Mouse (Mus musculus) forebrain, postnatal 0 days (tissue): ENCODE measurements around the gene Adamtsl4. TPM values are rescaled to one million over a fixed set of nuclear protein-coding genes. Genes with fewer than 3 reads are reported as not detected.

ENCODE experiments used
- ATAC-seq: fragments of 200-750 bp; cut with Nextera tagmentation; 2 replicates; pipeline ENCODE4 v1.8.0; 2017; ENCODE audit warnings: mild to moderate bottlenecking, moderate library complexity
- DNase-seq: peaks from one replicate; pipeline ENCODE4 v3.0.0-alpha.2; 2015
- H3K27ac ChIP-seq: fragments of 300-500 bp; sonication (generic); 2 replicates; pipeline ENCODE4 v1.5.1; 2014; ENCODE audit warnings: low read depth, mild to moderate bottlenecking, antibody characterized with exemption, low read length, moderate library complexity, mixed read lengths
- H3K27me3 ChIP-seq: fragments of 300-500 bp; sonication (generic); 2 replicates; pipeline ENCODE4 v1.6.1; 2014; ENCODE audit warnings: mild to moderate bottlenecking, low read length, mixed read lengths; ENCODE audit not compliant: insufficient read depth
- H3K36me3 ChIP-seq: fragments of 300-500 bp; sonication (generic); 2 replicates; pipeline ENCODE4 v1.6.1; 2014; ENCODE audit warnings: mild to moderate bottlenecking, moderate library complexity; ENCODE audit not compliant: insufficient read depth
- H3K4me1 ChIP-seq: fragments of 300-500 bp; sonication (generic); 2 replicates; pipeline ENCODE4 v1.6.1; 2014; ENCODE audit warnings: antibody characterized with exemption; ENCODE audit not compliant: insufficient read depth
- H3K4me2 ChIP-seq: fragments of 300-500 bp; sonication (generic); 2 replicates; pipeline ENCODE4 v1.6.1; 2014; ENCODE audit warnings: low read depth, mild to moderate bottlenecking, moderate library complexity
- H3K4me3 ChIP-seq: fragments of 300-500 bp; sonication (generic); 2 replicates; pipeline ENCODE4 v1.5.1; 2014; ENCODE audit warnings: low read depth, low read length, mixed read lengths
- H3K9ac ChIP-seq: fragments of 300-500 bp; sonication (generic); 2 replicates; pipeline ENCODE4 v1.6.1; 2014; ENCODE audit warnings: mild to moderate bottlenecking
- H3K9me3 ChIP-seq: fragments of 300-500 bp; sonication (generic); 2 replicates; pipeline ENCODE4 v1.6.1; 2016; ENCODE audit warnings: low read length
- CTCF ChIP-seq: sonication (generic); IDR thresholded peaks from 2 replicates; pipeline ENCODE4 v1.5.1; 2016; ENCODE audit warnings: antibody characterized with exemption, control low read depth, low read depth
- WGBS: fragments of 180-500 bp; shearing (Covaris S2); extraction: QIAGEN DNeasy Blood & Tissue Kit; methylation state at CpG from one replicate; pipeline ENCODE4 v1.1.7; 2014; 5-methylcytosine and 5-hydroxymethylcytosine counted together
- polyA plus RNA-seq: library from polyadenylated mRNA; unstranded; fragments of >200 nt; fragmentation: Nextera tagmentation; extraction: Ambion mirVana; gene quantifications from 2 replicates; pipeline ENCODE4 v1.2.1, GENCODE M21; 2015
- total RNA-seq: library from RNA; depleted of rRNA; stranded (reverse); fragments of >200 nt; gene quantifications from 2 replicates; pipeline ENCODE4 v1.2.3, GENCODE M21; 2014

Adamtsl4 gene
- total and polyA plus RNA-seq, 2 experiments from 2014 or later, result 0.81 to 2.0 TPM

- DNase-seq (no peak), ATAC-seq (no peak)
- H3K36me3 ChIP-seq, result peaks cover 25% of the 10 kb centered on the region
- H3K9me3 ChIP-seq, result no peaks in the 10 kb centered on the region
- peaks cover 13% of the 10 kb centered on the region for H3K4me1 ChIP-seq
- no peaks in the 10 kb centered on the region for H3K27me3 ChIP-seq
- 76% methylated on average over 6 of the region's 6 CpGs for WGBS
- H3K4me2 ChIP-seq, result no peak overlapping the region
- H3K27ac ChIP-seq, result no peak overlapping the region
- no peak overlapping the region for H3K9ac ChIP-seq
- H3K4me3 ChIP-seq, result no peak overlapping the region
- no peak for TF ChIP-seq CTCF
Observed at GRCm38 (mm10) chr3:95666124-95666844, 21.4 kb downstream of the Adamtsl4 start.

- WGBS, result 89% methylated on average over 4 of the region's 4 CpGs
- TF ChIP-seq CTCF, result no peak
Observed at GRCm38 (mm10) chr3:95664940-95665352, 22.8 kb downstream of the Adamtsl4 start.

GRCm38 (mm10) chr3:95663969-95664608 is 23.6 kb downstream of the Adamtsl4 start:
- no peak for TF ChIP-seq CTCF
- no peak overlapping the region for H3K4me3 ChIP-seq
- H3K4me1 ChIP-seq, result peaks cover 20% of the 10 kb centered on the region
- H3K27me3 ChIP-seq, result no peaks in the 10 kb centered on the region
- peaks cover 30% of the 10 kb centered on the region for H3K36me3 ChIP-seq
- WGBS, result 92% methylated on average over 3 of the region's 3 CpGs
- H3K4me2 ChIP-seq, result no peak overlapping the region
- ATAC-seq (no peak), DNase-seq (no peak)
- H3K9ac ChIP-seq, result no peak overlapping the region
- H3K27ac ChIP-seq, result no peak overlapping the region
- H3K9me3 ChIP-seq, result no peaks in the 10 kb centered on the region

More at GRCm38 (mm10) chr3:95664940-95665352, 22.8 kb downstream of the Adamtsl4 start:
- no peak for DNase-seq
- H3K27me3 ChIP-seq, result no peaks in the 10 kb centered on the region
- H3K4me2 ChIP-seq, result no peak overlapping the region
- no peak overlapping the region for H3K27ac ChIP-seq
- no peak overlapping the region for H3K4me3 ChIP-seq
- H3K36me3 ChIP-seq, result peaks cover 30% of the 10 kb centered on the region
- peaks cover 20% of the 10 kb centered on the region for H3K4me1 ChIP-seq
- no peaks in the 10 kb centered on the region for H3K9me3 ChIP-seq
- no peak for ATAC-seq
- H3K9ac ChIP-seq, result no peak overlapping the region

- H3K4me3 ChIP-seq, result no peak overlapping the region
- TF ChIP-seq CTCF, result no peak
- H3K9me3 ChIP-seq, result no peaks in the 10 kb centered on the region
- H3K4me1 ChIP-seq, result peaks cover 20% of the 10 kb centered on the region
- 93% methylated on average over 2 of the region's 2 CpGs for WGBS
- H3K9ac ChIP-seq, result no peak overlapping the region
- H3K36me3 ChIP-seq, result peaks cover 30% of the 10 kb centered on the region
- H3K27ac ChIP-seq, result no peak overlapping the region
- H3K27me3 ChIP-seq, result no peaks in the 10 kb centered on the region
- no peak overlapping the region for H3K4me2 ChIP-seq
- no peak for DNase-seq
- no peak for ATAC-seq
Observed at GRCm38 (mm10) chr3:95663486-95663885, 24.2 kb downstream of the Adamtsl4 start.

- H3K4me2 ChIP-seq, result peak overlapping the region; percentile 17; the same call in 1 of the 2 replicates
- peaks cover 30% of the 10 kb centered on the region for H3K36me3 ChIP-seq
- TF ChIP-seq CTCF, result no peak
Observed at GRCm38 (mm10) chr3:95662724-95663449, 24.8 kb downstream of the Adamtsl4 start.

GRCm38 (mm10) chr3:95661945-95662715 is 25.6 kb downstream of the Adamtsl4 start:
- no peak overlapping the region for H3K4me3 ChIP-seq
- H3K27ac ChIP-seq, result no peak overlapping the region
- H3K9me3 ChIP-seq, result no peaks in the 10 kb centered on the region
- H3K4me2 ChIP-seq, result peak overlapping the region; percentile 17
- H3K36me3 ChIP-seq, result peaks cover 30% of the 10 kb centered on the region
- TF ChIP-seq CTCF, result no peak
- H3K4me1 ChIP-seq, result peaks cover 20% of the 10 kb centered on the region
- ATAC-seq (no peak), DNase-seq (no peak)
- no peaks in the 10 kb centered on the region for H3K27me3 ChIP-seq
- WGBS, result 71% methylated on average over 7 of the region's 7 CpGs
- H3K9ac ChIP-seq, result no peak overlapping the region

More at GRCm38 (mm10) chr3:95662724-95663449, 24.8 kb downstream of the Adamtsl4 start:
- Histone ChIP-seq H3K27me3 (no peaks in the 10 kb centered on the region), H3K4me3 (no peak overlapping the region), H3K9ac (no peak overlapping the region), H3K4me1 (peaks cover 20% of the 10 kb centered on the region), H3K27ac (no peak overlapping the region), H3K9me3 (no peaks in the 10 kb centered on the region)
- DNase-seq, result no peak
- WGBS, result 81% methylated on average over 7 of the region's 7 CpGs
- ATAC-seq, result no peak
